Mouse (Mus musculus) ES-E14 (cell line): ENCODE measurements around the gene Dst.

Experiments used
- CHD2 ChIP-seq: IDR thresholded peaks from 2 replicates; pipeline ENCODE4 v1.6.1; 2014; ENCODE audit warnings: mild to moderate bottlenecking, low read depth, low read length, inconsistent platforms
- MAFK ChIP-seq: IDR thresholded peaks from 2 replicates; pipeline ENCODE4 v1.6.1; 2014; ENCODE audit warnings: mild to moderate bottlenecking, low read depth, low read length, inconsistent platforms; ENCODE audit not compliant: insufficient read depth
- ZNF384 ChIP-seq: IDR thresholded peaks from 2 replicates; pipeline ENCODE4 v1.6.1; 2012; ENCODE audit warnings: low read depth, low read length, inconsistent platforms

DNA sequence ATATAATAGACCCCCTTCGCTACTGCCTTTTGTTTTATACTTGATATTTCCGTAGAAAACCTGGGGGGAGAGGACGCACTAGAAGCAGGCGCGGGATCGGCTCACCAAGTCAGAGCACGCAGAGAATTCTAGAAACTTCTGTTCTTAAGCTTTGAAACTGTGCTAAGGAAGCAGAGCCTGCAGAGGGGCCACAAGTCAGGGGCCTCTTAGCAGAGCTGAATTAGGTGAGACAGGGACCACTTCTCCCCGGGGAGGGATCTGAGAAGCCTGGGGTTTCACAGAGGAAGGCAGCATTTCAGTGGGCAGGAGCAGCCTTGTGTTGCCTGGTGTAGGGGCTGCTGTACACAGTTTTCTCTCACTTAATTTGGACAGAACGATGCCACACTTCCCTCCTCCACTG lies 115.1 kb downstream of the Dst start:
- TF ChIP-seq ZNF384: no peak
- no peak for TF ChIP-seq MAFK
- no peak for TF ChIP-seq CHD2
